Mouse (Mus musculus): Measurements from ENCODE around the gene 4930519G04Rik.
"Not testable (repeated sequence)": the region's sequence is repeated elsewhere in the genome, so short reads cannot be mapped to it uniquely, and the experiment has no call there.

The 4930519G04Rik gene

DNA sequence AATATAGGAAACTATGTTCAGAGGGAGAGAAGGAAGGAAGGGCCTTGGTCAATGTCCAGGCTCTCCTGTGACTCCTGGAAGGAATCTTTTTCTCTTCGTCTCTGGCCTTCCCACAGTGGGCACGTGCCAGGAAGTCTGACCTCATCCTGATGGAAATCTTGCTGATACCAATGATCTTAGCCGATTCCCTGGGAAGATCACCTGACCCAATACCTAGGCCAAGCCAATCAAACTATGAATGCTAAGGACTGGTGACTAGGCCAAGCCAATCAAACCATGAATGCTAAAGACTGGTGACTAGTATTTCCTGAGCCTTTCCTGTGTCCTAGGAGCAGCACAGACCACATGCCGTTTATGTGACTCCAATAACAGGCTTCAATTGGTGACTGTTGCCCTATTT lies 60.2 kb downstream of the 4930519G04Rik start:
- no peak for DNase-seq (ENCODE audit: low spot score)

DNA sequence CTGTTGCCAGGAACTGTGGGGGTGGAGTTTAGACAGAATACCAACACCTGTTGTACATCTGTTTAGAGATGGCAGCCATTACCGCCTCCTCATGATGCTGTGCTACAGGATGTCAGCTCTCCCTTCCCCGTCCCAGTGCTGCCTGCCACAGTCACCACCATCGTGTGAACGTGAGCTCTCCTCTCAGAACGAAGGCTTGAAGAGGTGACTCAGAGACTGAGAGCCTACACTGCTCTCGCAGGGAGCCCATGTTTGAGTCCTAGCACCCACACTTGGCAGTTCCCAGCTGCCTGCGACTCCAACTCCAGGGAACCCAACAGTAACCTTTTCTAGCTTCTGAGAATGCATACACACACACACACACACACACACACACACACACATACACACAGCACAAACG lies 61.4 kb downstream of the 4930519G04Rik start:
- DNase-seq (ENCODE audit: low spot score) = no peak

DNA sequence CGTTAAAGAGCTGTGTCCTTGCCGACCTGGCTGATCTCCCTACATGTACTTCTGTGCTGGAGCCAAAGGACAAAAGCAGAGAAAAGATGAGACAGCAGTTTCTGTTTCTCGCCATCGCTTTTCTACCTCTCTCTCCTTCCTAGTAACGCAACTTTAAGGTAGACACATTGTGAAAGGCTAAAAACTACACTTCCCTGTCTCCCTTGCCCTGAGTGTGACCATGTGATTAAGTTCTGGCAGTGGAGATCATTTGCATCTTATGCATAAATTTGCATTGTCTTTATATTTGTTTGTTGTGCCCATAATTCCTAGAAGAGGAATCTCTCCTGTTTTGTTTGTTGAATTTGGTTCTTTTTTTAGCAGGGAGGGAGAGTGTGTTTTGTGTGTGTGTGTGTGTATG lies 62.4 kb downstream of the 4930519G04Rik start:
- DNase-seq (ENCODE audit: low spot score) = no peak

DNA sequence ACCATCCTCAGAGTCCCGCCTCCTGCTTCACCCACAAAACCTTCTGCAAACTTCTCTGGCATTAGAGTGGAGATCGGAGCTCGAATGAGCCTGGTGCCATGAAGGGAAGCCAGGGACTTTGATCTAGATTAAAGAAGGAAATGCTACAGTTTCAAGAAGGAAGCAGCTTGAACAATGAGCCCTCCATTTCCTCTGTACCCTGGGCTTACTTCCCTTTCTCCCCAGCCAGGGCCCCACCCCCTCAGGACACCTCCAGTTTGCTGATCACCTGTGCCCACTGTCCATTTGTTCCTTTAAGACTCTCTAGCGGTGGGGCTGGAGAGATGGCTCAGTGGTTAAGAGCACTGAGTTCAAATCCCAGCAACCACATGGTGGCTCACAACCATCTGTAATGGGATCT lies 63.3 kb downstream of the 4930519G04Rik start:
- no peak for DNase-seq (ENCODE audit: low spot score)

DNA sequence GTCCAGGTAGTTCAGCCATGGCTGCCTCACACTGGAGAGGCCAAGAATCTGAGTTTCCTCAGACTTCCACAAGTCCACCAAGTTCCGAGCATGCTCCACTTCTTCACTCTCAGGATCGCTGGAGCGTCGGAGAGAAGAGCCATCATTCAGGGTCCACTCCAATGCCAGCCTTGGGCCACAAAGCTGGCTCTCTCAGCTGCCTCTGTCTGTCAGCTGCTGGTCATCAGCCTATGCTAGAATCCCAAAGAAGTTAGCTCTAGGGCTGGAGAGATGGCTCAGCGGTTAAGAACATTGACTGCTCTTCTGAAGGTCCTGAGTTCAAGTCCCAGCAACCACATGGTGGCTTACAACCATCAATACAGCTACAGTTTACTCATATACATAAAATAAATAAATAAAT lies 63.9 kb downstream of the 4930519G04Rik start:
- DNase-seq (ENCODE audit: low spot score) = not testable (repeated sequence)

DNA sequence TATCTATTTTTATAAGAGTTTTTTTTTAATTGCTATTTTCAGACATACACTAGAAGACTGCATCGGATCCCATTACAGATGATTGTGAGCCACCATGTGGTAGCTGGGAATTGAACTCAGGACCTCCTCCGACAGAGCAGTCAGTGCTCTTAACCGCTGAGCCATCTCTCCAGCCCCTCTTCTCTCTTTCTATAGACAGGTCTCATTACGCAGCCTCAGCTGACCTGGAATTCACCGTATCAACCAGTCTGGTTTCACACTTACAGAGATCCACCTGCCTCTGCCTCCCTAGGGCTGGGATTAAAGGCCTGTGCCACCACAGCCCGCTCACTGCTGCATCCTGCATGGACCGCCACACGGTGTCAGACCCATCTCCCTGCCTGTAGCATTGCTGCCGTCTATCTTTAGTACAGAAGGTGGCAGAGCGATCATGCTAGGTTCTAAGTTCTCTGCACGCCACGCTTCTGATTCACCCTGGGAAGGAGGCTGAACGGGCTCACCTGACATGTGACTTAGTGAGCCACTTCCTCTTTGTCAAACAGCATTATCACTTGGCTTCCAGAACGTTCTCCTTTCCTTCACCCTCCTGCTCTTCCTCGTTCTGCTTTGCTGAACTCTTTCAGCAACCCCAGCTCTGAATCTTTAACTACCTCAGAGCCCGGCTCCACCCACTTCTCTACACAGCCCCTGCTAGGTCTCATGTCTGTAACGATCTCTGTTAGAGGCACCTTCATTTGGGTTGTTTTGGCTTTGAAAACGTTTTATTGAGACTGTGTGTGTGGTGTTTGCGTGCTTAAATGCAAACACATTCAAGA lies 68.3 kb downstream of the 4930519G04Rik start:
- DNase-seq (ENCODE audit: low spot score) = no peak

DNA sequence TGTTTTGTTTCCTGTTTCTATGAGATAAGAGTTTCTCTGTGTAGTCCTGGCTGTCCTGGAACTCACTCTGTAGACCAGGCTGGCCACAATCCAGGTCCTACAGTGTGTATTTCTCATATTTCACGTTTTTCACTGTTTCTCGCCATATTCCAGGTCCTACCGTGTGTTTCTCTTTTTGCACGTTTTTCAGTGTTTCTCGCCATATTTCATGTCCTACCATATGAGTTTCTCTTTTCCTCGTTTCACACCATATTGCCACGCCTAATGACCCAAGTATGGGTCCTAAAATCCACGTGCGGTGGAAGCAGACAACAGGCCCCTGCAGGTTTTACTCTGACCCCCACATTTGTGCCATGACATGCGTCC lies 68.9 kb downstream of the 4930519G04Rik start:
- no peak for DNase-seq (ENCODE audit: low spot score)

DNA sequence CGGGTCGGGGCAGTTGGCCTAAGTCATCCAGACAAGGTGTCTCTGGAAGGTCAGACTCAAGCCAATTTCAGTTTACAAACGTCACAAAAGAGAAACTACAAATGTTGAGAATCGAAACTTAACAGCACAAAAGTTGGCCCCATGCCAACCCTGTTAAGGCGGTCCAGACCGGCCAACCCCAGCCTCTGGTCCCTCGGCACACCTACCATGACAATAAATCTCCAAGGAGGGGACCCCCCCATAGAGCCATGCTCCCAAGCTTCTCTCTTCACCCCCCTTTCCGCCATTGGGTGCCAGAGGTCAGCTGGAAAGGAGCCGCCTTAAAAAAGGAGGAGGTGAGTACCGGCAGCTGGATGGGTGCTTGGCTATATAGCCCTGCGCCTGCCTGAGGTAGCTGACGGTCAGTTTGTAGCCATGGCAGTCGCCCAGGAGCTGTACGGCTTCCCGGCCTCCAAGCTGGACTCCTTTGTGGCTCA lies 69.6 kb downstream of the 4930519G04Rik start, which contains the start of gene Oasl1:
Oasl1 (plus strand) TSS at position 243 of the 476 bp plus-strand sequence.
- DNase-seq (ENCODE audit: low spot score) = no peak

DNA sequence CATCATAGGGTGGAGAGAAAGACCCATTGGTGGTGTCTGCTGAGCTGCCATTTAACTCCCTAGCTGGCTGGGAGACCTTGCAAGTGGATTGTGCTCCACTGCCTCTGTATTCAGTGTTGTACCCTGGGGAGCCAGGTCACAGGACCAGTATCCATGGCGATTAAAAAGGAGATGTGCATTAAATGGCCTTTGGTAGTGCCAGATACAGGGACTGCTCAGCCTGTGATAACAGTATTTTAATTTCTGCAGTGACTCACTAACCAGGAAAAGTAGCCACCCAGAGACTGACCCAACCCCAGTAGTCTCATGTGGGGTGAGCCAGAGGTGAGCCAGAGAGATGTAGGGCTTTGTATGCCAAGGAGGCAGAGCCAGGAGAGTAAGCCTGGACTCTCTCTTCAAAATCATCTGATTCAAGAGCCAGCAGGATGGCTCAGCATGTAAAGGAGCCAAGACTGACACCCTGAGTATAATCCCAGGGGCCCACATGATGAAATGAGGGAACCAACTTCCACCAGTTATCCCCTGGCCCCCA lies 72.8 kb downstream of the 4930519G04Rik start:
- DNase-seq (ENCODE audit: low spot score) = no peak

DNA sequence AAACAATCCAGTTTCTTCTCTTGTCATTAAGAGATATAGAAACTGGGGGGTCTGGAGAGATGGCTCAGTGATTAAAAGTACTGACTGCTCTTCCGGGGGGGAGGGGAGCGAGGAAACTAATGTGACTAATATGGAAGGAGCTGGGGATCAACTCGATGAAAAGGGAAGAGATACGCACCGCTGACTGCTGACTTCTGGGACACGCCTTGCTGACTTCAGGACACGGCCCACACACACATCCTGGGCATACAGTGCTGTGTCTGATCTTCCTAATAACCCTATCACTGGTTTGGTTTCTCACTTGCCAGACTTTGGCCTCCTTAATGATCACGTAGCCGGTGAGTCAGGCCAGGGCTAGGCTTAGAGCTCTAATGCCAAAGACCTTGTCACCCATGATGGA lies 73.3 kb downstream of the 4930519G04Rik start:
- DNase-seq (ENCODE audit: low spot score) = no peak

DNA sequence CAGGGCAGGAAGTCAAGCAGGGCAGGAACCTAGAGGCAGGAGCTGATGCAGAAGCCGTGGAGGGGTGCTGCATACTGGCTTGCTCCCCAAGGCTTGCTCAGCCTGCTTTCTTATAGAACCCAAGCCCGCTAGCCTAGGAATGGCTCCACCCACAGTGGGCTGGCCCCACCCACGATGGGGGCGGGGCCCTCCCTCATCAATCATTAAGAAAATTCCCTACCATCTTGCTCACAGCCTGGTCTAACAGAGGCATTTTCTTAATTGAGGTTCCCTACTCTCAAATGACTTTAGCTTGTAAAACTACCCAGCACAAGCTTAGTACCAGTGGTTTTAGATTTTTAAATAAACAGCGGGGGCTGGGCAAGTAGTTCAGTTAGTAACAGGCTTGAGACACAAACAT lies 78.2 kb downstream of the 4930519G04Rik start:
- no peak for DNase-seq (ENCODE audit: low spot score)

DNA sequence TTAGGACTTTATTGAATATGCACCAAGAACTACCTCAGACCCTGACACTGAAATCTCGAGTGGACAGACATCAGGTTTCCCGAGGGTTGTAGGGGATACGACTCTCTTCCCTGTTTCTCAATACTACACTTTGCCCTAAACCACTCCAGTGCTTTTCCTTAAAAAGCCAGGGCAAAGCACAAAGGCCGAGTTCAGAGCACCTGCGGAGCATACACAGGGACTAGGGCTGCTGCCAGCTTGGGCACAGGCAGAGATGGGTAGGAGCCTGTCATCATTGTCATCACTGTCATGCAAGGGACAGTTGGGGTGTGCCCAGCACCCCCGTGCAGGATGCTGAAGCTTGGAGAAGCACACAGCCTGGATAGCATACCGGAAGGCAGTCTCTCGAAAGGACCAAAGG lies 79.7 kb downstream of the 4930519G04Rik start:
- DNase-seq (ENCODE audit: low spot score) = no peak
